Mouse (Mus musculus) layer of hippocampus, adult 9-10 months (tissue): ENCODE measurements around the gene Tbpl2.
A peak's percentile ranks its signal among the peaks of the same experiment; 100 is the strongest.

Source experiments
- DNase-seq: peaks from one replicate; pipeline ENCODE4 v3.0.0; 2022; ENCODE audit warnings: low spot score

The Tbpl2 gene

DNA sequence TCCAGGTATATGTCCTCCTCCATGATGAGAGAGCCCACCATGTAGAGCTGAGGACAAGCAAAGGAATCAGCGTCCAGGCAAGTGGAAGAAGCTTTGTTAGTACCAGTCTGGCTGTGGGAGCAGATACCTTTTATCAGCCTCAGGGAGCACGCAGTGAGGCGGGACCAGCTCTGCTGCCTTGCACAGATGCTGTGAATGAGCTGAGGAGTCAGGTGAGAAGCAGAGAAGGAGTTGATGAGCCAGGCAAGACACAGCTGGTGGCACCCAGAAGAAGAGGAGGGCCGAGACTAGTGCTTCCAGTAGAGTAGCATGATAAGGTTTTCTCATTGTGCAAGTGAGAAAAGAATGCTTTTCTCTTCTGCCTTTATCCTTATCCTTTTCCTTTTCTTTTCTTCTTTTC, at the start of gene Tbpl2:
TSS of gene Tbpl2 (minus strand) at position 101 of the 400 bp plus-strand sequence.
- DNase-seq: no peak

GRCm38 (mm10) chr2:24134373-24134772, 38.0 kb upstream of the Tbpl2 start:
- DNase-seq: no peak

DNA sequence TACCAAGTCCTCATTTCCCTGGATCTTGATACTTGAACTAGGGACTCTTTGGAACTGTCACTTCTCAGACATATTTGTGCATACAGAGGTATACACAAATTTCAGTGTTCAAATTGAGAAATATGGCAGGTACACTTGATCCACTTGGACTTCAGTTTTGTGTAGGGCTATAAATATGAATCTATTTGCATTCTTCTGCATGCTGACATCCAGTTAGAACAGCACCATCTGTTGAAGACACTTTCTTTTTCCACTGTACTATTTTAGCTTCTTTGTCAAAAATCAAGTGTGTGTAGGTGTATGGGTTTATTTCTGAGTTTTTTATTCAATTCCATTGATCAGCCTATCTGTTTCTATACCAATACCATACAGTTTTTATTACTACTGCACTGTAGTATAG, 12.7 kb upstream of the Tbpl2 start:
- peak; percentile 0 for DNase-seq

DNA sequence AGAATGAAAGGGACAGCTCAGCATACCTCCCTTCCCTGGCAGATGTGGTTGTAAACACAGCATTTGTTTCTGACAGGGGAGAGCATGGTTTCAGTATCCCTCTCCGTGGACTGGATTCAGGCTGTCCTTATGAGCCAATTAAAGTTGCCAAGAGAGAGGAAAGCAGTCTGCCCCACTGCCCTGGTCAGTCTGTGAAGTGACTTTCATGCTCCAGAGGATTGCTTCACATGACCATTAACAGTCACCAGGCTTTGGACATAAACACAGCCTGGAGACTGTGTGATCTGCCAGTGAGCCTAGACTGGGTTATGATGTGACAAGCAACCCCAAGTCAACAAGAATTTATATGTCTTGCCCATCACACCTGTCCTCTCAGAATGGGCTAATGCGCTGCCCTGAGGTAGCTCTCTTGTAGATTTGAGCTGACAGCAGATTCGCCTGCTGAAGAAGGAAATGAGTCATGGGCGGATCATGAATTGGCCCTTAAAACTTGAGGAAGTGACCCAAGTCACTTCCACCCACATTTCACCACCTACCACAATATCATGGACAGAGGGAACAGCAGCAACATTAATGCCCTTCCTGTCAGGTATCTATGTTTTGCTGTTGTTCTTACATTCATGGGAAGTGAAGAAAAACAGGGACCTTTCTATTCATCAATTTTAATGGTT, 7.4 kb upstream of the Tbpl2 start:
- DNase-seq: no peak

DNA sequence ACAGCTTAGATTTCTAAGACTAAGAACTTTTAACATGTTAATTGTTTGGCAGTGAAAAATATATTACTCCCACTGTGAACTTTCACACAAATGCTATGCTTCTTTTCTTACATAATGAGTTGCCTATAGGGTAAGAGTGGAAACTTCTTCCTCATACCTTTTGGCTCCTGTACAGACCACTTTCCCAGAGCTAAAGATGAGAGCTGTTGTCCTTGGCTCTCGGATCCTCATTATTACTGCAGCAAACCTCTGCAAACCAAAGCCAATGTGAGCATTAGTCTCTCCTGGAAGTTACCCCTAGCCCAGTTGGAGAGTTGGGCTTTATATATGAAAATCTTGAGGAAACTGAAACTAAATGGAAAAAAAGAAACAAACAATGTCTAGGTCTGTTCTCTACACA, 5.5 kb downstream of the Tbpl2 start:
- DNase-seq: no peak

DNA sequence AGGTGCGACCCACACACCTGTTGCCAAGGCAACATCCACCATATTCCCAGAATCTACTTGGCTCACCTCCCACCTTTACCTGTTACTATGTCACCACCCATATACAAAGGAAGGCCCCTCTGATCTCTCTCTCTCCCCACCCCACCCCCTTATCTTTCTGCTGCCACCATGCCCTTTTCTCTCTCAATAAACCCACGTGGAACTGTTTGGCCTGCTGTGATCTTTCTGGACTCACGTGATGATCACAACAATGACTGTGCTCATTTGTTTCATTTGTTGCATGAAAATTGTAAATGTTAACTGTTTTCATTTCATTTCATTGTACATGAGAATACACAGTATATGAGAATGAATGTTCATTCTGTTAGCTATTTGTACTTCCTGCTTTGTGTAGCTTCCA, 45.9 kb downstream of the Tbpl2 start:
- no peak for DNase-seq

DNA sequence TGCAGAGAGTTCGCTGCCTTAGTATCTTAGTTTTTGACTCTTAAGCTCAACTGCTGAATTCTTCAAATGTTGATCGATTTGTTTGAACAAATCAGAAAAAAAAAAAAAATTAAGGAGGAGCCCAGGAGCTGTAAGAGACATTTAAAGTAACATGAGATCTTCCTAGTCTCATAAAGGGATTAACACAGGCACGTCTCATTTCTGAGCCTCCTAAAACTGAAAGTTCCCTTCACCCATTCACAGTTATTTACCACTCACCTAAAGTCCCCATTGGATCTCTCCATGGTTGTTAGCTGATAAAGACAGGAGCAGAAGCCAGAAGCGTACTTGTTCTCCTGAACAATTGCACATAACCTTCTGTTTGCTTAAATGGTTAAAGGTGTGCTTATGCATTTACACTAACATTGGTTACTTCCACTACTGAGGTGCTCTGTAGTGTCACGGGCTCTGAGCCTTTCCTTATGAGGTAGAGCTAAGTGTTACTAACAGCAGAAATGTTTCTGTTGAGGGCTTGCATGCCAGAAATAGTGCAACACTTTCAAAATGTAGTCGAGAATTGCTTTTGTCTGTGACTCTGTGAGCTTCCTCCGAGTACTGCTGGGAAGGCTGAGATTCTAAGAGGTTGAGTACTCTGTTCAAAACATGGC, 46.9 kb downstream of the Tbpl2 start, which contains the start of gene Hnmt:
TSS of gene Hnmt (minus strand) at position 51 of the 647 bp plus-strand sequence.
- DNase-seq: no peak

GRCm38 (mm10) chr2:24048480-24049097, 47.8 kb downstream of the Tbpl2 start:
- DNase-seq: peak; percentile 35

DNA sequence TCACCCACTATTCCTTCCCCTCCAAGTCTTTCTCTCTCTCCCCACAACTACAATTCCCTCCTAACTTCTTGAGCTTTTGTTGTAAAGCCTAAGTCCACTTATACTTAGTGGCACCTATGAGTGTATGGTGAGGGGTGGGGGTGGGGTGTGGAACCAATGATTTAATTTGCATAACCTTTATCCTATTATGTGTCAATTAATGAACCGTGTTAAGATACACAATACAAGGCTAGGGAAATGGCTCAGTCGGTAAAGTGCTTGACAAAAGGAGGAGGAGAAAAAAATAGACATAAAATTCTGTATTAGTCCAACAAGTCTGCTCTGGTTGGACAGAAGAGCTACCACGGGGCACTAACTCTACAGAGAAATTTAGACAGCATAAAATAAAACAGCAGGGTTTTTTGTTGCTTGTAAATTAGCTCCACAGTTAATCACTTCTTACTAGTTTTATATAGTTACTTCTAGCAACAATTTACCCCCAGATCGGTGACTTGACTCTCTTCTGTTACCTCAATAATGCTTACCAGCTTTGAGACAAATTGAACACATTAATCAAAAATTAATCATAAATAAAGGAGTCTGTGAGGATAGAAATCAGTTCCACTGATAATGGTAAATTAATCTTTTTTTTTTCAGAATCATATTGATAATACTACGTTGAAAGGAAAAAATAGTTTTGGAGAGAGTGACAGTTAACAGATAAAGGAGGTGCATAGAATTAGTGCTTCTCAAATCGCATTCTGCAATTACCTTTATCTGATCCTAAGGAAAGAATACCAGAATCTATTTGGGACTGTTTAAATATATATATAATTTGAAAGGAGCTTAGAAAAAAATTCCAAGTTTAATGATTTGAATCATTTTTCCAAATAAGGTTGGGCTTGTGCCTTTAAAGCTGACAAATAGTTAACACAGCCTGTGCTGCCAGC, 48.6 kb downstream of the Tbpl2 start:
- no peak for DNase-seq

DNA sequence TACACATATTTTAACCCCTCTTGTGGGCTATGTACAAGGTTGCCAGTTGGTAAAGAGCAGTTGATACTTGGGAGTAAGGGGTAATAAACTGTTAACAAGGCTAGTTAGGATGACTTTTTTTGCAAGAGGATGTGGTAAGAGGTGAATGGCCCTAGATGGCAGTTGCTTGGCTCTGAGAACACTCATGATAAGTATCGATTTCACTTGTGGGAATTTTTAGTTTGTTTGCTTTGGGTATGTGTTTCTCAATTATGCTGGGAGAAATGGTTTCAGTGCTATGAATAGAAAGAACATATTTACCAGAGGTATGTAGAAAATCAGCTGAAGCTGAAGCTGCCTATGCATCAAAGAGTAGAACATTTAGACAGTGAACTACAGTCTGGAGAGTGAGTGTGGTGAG, 53.5 kb downstream of the Tbpl2 start:
- DNase-seq: no peak

GRCm38 (mm10) chr2:24040531-24040930, 55.9 kb downstream of the Tbpl2 start:
- DNase-seq: no peak
